Mouse (Mus musculus): Measurements from ENCODE around the gene Hist2h3c1.

- no peak for TF ChIP-seq ZNF384 (IDR thresholded peaks at IDR 0.05; ENCODE audit: low read depth, low read length)
- no peak for TF ChIP-seq CHD2 (IDR thresholded peaks at IDR 0.05; ENCODE audit: low read depth, low read length)
- no peak for TF ChIP-seq HCFC1 (IDR thresholded peaks at IDR 0.05; ENCODE audit: borderline replicate concordance, insufficient read depth, low read length)
- TF ChIP-seq MAFK (IDR thresholded peaks at IDR 0.05; ENCODE audit: insufficient read depth, low read depth, low read length) = no peak
These were observed 38.7 kb upstream of the Hist2h3c1 start for GRCm38 (mm10) chr3:96207819-96208218.
